Mouse (Mus musculus) embryo, embryonic 11 days (tissue): ENCODE measurements around the gene Rassf10.
"Not testable (repeated sequence)": the region's sequence is repeated elsewhere in the genome, so short reads cannot be mapped to it uniquely, and the experiment has no call there.

Experiments used
- DNase-seq: peaks from one replicate; pipeline ENCODE4 v3.0.0-alpha.2; 2015

Gene Rassf10

DNA sequence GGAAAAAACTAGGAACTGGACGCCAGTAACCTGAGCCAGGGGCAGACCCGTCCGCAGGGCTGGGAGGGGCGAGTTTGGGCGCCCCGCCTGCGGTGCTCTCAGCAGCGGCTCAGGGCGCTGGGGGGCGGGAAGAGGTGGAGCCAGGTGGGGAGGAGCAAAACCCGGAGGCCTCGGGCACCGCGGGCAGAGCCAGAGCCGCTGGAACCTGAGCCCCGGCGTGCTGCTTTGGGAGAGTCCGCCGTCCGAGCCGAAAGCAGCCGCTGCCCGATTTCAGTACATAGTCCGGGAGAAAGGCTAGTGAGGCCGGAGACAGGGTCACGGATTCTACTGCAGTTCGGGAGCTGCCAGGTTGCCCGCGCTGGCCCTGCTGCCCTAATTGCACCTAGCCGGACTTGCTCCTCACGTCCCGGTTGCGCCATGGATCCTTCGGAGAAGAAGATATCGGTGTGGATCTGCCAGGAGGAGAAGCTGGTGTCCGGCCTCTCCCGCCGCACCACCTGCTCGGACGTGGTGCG, at the start of gene Rassf10:
Rassf10 (plus strand) TSS at position 186 of the 515 bp plus-strand sequence.
- peak; percentile 90 for DNase-seq

DNA sequence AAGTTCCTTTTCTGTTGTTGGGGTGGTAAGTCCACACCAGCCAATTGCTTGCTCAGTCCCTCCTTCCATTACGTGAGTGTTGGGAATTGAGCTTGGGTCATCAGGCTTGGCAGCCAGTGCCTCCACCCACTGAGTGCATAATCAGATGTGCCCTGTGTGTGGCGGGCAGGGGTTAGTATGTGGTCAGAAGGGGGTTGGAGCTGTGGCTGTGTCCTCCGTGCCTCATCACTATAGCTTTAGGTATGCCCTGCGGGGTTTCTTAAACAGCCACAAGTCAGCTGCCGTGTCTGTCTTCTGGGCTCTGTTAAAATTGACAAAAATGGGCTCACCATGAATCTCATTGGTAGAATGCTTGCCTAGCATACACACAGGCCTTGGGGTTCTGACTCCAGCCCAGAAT, 46.9 kb upstream of the Rassf10 start:
- DNase-seq = no peak

DNA sequence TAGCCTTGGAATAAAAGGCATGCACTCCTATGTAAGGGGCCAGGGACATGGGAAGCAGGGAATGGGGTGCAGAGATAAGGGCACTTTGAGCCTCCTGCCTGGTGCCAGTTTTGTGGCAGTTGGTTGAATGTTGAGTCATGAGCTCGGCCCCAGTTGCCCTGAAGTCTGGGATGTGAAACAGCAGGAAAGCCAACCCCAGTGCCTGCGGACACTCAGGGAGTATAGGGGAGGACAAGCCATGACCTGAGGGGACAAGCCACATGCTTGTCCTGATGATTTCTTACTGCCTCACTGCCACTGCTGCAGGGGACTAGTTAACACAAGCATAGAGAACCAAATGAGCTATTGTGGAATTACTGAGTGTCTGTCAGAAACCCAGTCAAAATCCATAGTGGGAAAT, 46.3 kb upstream of the Rassf10 start:
- no peak for DNase-seq

DNA sequence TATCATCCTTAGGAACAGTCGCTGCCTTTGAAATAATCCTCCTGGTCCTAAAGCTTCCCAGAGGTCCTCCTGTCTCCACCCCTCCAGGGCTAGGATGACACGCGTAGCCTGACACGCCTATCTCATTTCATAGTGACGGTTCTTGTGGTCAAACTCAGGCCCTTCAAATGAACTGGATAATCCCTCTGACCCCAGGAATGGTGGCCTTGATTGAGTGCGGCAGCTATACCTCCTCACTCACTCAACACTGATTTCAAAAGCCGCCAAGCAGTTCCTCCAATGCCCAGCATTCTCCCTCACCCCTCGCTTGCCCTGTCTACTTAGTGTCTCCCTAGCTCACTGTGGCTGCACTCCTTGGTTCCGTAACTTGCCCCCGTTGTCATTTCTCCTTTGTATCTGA, 44.6 kb upstream of the Rassf10 start:
- no peak for DNase-seq

DNA sequence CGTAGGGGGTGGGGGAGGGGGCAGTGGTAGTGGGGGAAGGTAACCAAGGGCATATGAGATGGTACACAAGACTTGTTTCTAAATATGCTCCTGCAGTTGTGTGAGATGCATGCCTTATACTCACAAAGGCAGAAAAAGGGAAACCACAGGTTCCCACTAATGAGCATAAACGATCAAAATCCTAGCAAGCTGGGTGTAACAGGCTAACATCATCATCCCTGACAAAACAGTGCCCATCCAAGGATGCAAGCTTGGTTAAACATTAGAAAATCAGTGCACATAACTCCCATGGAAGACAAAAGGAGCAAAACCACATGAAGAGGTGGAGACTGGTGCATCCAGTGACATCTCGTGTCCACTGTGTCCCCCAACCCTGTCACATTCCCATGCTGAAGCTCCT, 40.8 kb upstream of the Rassf10 start:
- no peak for DNase-seq

DNA sequence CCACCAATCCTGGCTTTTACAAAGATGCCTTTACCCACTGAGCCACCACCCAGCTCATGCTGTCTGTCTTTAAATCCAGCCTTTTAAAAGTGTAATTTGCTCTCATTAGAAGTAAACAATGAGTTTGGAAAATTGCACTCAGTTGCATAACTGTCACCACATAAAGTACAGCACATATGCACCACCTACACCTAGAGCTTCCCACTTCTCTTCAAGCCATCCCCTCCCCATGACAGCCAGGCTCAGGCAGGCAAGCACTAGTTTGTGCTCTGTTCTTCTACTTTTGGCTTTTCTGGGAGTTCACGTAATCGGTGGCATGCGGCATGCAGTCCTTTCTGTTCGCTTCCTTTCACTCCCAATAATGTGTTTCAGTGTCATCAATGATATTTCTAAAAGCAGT, 38.2 kb upstream of the Rassf10 start:
- DNase-seq = no peak

DNA sequence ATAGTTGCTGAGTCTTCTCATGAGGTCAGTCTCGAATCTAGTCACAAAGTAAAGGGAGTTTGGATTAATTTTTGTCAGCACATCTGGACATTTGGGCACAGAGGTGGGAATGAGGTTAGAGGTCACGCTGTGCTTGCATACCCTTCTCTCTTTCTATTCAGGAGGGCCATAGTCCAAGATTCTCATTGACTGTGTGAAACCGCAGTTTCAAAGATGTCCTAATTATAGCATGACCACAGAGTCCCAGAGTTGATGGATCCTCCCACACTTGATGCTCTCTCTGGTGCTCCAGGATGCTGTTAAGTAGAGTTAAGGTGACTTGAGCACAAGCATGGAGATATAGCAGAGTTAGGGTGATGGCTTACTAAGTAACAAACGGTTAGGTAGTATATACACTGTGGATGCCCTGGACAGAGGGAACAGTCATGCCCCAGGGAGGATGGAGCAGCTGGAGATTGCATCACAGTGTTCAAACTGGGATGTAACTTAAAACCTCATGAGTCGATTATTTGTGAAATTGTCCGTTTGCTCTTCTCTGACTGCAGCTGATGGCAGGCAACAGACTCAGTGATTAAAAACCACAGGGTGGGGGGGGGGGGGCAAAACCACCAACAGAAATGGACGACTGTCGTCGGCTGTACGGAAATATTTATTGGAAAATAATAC, 36.0 kb upstream of the Rassf10 start:
- DNase-seq = no peak

DNA sequence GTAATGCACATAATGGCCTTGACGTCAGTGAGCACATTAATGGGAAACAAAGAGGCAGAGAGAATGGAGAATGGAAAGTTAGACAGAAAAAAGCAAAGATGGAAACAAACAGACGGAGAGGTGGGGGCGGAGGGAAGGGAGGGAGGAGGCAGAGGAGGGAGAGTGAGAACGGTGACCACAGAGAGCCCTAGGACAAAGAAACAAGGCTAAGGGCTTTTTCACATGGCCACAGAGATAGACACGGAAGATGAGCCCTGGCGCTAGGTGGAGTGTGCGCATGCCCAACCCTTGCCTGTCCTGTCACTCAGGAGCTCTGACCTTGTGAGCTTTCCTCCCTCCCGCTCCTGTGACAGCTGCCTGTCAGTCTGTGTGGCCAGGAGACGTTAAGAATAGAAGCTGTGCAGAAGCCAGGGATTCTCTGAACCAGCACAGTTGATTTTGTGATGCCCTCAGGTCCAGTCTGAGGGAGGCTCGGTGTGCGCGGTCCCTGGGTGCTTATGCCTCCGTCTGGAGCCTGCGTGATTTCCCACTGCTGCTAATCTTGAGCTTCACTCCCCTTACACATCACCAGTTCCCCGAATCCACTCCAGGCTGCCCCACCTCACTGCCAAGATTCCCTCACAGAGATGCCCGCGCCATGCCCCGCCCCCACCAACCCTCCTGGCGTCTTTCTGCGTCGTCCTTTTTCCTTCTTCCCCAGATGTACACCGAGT, 35.3 kb upstream of the Rassf10 start:
- DNase-seq = no peak

DNA sequence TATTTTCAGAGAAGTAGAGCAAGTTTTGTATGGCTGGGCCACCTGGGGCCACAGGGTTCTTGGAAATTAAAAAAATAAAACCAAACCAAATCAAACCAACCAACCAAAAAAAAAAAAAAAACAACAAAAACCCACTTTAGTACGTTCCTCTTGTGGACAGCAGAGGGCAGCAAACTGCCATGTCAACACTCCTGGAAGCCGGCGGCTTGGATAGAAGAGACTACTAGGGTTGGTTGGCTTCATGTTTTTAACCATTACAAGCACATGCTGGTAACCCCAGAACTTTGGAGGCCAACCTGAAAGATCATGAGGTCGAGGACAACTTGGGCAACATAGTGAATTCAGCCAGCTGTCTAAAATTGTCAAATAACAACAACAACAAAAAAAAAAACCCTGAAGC, 33.9 kb upstream of the Rassf10 start:
- peak; percentile 84 for DNase-seq

DNA sequence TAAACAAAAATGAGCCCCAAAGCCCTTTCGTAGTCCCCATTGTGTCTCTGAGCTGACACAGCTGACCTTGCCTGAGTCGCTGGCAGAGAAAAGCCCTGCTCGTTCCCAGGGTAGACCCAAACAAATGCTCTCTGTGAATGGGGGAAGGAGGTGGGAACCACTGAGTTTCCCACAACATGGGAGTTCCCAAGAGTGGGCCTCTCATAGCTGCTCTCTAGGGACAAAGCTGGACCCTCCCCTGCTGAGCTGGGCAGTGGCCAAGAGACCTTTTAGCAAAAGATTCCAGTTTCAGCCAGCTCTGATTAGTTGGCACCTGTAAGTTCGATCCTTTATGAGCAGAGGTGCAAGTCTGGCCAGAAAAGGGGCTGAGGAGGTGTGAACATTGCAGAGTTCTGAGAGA, 31.0 kb upstream of the Rassf10 start:
- DNase-seq = no peak

DNA sequence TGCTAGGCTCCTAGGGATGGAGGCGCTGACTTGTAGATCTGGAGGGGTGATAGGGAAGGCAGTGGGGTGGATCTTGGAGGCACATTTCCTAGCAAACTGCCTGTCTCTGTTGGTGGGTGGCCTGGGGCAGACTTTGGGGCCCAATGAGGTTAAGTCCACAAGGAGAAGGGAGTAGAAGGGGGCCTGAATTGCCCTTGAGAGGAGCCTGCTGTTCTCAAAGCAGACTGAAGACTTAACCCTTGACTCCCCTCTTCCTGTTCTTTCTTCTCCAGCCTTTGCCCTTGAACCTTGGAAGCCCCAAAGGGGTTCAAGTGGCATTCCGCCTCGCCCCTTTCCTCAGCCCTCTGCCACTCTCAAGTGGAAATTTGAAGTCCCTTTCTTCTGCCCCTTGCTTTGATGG, 30.1 kb upstream of the Rassf10 start:
- DNase-seq = no peak

DNA sequence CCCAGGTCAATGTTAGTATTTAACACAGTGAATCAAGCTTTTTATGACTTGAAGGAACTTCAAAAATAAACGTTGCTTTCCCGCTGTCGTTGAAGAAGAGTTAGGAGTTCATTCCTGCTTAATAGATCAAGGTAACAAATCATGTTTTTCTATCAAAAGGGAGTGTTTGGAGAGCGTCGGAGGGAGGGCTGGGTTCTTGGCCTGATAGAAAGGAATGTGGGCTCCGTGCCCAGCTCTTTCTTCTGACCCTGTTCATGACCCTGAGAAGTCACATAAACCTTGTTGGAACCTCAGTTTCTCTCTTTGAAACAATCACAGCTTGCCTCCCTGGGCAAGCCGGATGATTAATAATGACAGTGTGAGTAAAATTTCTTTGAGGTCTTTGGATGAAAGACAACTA, 23.1 kb upstream of the Rassf10 start:
- no peak for DNase-seq

DNA sequence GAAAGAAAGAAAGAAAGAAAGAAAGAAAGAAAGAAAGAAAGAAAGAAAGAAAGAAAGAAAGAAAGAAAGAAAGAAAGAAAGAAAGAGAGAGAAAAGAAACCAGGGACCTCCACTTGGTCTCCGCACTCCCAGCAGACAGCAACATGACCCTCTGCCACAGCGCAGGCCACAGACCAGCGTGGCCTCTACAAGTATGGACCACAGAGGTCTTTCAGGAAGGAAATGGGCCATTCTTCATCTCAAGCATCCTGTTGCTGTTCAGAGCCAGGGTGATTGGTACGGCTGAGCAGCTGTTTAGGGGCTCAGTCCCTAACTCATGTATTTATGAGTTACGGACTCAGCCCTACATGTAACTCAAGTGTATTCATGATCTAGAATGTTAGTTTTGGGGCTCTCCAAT, 17.9 kb upstream of the Rassf10 start:
- DNase-seq = not testable (repeated sequence)

DNA sequence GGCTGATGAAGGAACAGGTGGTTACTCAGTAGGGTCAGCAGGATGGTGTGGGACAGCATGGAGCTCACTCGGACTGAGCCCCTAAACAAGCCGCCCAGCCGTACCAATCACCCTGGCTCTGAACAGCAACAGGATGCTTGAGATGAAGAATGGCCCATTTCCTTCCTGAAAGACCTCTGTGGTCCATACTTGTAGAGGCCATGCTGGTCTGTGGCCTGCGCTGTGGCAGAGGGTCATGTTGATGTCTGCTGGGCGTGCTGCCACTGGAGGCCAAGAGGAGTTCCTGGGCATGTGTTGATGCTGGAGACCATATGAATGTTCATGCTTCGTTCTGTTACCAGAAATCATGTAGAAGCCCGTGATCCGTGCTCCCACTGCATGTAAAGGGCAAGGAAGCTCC, 16.7 kb upstream of the Rassf10 start:
- DNase-seq = no peak

DNA sequence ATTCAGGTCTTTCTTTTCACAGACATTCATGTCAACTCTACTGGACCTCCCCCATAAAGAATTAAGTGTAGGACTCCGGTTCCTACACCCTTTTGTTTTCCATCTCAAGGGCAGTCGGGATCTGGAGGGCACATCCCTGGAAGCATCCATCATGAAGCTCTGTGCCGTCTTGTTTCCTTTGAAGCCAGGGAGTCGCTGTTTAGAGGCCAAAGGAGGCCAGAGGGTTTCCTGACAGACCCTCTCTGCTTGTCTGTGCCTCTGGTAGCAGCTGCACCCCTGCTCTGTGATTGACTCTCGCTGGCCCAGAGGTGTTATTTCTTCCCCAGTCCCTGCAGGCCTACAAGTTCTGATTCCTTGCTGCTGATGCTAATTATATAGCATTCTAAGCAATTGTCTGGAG, 14.8 kb upstream of the Rassf10 start:
- DNase-seq = no peak

DNA sequence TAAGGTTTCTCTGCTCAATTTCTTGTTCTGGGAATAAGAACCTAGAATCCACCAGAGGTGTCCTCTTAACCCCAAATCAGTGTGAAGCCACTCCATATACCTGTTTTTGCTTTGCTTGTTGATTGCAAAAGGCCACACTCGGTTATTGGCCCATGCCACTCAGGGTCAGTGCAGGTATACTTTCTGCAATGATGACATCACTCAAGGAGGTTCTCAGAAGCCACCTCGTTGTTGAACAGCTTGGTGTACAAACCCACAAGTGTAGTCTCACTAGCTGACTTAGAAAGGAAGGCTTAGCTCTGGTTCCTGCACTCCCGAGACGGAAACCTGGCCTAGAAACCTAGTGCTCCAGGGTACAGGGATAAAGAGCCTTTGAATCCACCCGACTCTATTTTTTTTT, 11.2 kb upstream of the Rassf10 start:
- no peak for DNase-seq

DNA sequence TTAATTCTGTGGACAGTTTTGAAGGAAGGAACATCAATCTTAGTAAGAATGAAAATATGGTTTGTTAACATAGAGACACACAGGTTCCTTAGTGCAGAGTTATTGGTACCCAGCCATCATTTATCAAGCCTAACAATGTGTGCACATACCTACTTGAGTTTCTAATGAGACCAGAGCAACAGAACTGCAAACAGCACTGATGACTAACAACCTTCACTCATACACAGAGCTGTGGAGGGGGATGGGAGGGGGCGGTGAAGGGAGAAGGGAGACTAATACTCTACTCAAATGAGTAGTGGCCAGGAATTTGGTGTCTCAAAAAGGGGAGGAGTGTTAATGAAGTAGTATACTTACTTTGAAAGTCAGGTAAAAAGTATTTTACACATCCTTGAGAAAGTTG, 10.7 kb upstream of the Rassf10 start:
- no peak for DNase-seq

DNA sequence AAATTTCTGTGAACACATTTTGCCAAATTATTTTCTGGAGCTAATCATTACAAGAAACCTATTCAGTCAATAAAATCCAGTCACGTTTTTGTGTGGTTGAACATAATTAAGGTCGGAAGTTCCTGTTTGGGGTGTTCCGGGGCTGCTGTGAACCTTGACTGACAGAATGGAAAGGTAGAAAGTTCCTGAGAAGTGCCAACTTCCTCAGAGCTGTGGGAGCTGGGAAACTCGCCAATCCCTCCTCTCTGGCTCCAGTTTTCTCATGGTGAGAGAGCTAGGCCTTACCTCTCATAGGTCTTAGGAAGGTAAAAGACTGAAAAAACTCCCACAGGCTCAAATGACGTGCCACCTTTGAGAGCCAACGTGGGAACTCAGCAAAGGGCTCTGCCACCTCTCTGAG, 7.1 kb upstream of the Rassf10 start:
- DNase-seq = no peak

DNA sequence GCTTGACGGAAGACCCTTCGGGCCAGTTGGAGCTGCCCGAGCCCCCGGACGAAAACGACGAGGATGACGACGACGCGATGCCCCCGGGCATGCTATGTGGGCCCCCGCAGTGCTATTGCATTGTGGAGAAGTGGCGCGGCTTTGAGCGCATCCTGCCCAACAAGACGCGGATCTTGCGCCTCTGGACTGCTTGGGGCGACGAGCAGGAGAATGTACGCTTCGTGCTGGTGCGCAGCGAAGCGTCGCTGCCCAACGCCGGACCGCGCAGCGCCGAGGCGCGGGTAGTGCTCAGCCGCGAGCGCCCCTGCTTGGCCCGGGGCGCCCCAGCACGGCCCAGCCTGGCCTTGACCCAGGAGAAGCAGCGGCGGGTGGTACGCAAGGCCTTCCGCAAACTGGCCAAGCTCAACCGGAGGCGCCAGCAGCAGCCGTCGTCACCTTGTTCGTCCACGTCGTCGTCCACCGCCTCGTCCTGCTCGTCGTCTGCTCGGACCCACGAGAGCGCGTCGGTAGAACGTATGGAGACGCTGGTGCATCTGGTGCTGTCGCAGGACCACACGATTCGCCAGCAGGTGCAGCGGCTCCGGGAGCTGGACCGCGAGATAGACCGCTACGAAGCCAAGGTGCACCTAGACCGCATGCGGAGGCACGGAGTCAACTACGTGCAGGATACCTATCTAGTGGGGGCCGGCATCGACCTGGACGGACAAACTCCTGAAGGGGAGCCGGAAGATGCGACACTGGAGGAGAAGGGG, 765 bp downstream of the Rassf10 start:
- peak; percentile 46 for DNase-seq

DNA sequence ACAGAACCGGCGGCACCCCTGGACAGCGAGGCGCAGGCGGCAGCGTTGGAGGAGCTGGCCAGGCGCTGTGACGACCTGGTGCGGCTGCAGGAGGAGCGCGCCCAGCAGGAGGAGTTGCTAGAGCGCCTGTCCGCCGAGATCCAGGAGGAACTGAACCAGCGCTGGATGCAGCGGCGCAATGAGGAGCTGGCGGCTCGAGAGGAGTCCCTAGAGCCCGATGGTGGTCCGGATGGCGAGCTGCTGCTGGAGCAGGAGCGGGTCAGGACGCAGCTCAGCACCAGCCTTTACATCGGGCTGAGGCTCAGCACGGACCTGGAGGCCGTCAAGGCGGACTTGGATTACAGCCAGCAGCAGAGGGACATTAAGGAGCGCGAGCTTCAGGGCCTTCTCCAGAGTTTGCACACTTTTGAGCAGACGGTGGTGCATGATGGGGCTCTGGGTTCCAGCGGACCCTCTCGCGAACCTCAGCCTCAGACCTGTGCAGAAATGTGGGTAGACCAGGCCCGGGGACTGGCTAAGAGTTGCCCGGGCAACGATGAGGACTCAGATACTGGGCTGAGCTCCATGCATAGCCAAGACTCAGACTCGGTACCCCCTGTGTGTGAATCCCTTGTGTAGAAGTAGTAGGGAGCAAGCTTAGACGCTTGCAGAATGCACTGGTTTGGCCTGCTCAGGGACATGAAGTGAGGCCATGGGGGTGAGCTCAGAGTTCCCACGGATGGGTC, 1.5 kb downstream of the Rassf10 start:
- peak; percentile 62 for DNase-seq

DNA sequence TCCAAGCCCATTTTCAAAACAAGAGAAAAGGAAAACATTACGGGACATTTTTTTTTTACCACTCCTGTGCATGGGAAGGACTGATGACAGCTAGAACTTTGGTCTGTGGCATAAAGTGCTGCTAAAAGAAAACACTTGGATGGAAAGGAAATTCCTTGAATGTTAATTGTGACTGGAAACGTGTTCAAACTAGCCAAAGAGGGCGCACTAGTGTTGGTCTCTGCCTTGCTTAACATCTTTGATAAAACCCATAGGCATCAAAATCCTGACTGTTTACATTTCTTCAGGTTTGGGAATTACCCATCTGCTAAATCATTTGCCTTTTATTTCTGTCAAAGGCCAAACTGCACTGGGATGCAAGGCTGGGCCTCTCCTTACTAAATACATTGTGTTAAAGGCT, 2.2 kb downstream of the Rassf10 start:
- peak; percentile 17 for DNase-seq

DNA sequence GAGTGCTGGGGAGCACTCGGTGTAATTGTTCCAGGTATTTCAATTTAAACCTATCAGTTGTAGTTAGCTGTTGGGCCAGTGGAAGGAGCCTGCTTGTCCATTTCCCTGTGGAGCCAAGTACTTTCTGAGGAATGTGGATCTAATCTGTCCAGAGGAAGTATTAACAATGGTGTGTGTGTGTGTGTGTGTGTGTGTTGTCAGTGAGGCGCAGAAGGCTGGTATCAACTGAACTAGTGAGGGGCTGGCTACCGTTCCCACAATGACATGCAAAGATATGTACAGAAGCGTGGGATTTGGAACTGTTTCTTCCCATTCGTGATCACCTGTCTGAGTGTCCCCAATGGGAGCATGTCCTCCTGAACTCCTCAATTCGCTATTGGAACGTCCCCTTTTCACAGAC, 3.2 kb downstream of the Rassf10 start:
- no peak for DNase-seq

DNA sequence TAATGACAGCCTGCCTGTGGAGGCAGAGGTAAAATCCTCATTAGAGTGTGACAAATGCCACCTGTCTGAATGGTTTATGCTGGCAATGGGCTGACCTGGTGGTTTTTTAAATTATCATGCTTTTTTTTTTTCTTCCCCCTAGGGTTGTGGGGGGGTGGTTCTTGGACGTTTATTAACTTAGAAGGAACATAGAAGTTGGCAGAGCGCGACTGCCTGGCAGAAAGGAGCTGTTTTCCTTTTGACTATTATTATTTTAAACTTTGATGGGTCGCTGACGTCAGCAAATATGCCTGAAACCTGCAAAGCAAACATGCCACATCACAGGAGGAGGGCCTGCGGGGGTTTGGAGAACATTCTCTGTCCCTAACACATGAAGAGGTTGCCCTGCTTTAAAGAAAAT, 3.9 kb downstream of the Rassf10 start:
- peak; percentile 4 for DNase-seq
